Mouse (Mus musculus) urinary bladder, postnatal 25 days (tissue): ENCODE data around the gene Cep128.

Source experiments
- DNase-seq: peaks from one replicate; pipeline ENCODE4 v3.0.0; 2022; ENCODE audit warnings: low spot score

The Cep128 gene

DNA sequence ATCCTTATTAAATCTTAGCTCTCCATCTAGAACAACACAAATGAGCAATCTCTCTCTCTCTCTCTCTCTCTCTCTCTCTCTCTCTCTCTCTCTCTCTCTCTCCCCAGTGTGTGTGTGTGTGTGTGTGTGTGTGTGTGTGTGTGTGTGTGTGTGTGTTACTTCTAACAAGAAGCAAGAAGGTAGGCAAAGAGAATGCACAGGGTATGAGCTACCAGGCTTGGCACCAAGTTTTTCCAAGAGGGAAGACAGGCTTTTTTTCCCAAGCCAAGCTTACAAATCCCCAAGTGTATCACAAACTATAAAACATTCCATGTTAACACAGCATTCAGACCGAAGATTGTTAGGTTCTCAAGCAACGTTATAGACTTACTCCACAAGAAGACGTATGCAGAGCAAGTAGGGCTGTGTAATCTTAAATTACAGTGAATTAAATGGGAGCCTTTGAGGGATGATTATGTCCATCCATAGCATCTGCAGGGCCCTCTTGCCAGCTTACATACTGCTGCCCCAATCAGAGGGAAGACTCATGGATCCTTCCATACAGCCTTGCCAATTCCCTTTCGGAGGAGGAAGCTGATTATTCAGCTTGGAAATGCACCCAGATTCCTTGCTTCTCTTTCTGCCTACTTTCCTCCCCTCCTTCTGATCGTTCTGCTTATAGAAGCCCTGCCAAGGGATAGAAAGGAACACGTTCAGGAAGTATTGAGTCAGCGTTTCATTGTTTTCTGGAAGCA lies 429.3 kb downstream of the Cep128 start:
- no peak for DNase-seq
